Mouse (Mus musculus): Measurements from ENCODE around the gene Urb2. TPM values are rescaled to one million over a fixed set of nuclear protein-coding genes. Genes with fewer than 3 reads are reported as not detected.

Gene Urb2
- total RNA-seq, 2 experiments from 2014 or later = 11.9 to 12.0 TPM

DNA sequence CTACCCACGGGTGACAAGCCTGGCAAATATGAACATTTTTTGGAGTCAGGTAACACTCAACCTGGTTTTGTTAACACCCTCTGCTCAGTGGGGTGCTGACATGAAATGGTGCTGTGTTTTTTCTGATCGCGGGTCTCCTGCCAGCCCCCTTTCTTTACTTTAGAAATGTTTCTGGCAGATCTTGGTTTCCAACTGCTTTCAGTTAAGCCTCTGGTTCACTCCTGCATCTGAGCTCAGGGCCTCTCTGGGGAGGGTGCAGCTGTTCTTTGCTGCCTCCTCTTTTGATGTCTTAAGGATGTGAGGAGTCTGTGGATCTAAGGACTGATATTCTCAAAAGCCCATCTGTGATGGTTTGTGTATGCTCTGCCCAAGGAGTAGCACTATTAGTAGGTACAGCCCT, 55.1 kb downstream of the Urb2 start:
- DNase-seq (ENCODE audit: low spot score in 2 of 2) = no peak

DNA sequence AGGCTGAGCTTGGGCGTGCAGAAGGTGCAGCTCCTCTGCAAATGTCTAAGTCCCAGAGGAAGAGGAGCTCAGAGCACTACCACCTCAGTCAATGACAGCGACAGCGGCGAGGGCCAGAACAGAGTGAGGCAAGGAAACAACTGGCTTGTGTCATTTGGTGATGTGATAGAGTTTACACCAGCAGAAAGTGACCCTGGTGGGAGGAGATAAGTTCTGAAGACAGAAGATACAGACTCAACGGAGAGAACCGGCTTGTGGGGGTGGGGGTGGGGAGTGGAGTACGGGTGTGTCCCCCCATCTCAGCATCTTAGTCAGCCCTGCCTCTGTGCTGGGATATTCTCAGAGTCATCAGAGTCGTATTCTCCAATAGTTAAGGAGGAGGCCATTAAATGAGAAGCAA, 56.1 kb downstream of the Urb2 start:
- DNase-seq (ENCODE audit: low spot score in 2 of 2) = no peak

DNA sequence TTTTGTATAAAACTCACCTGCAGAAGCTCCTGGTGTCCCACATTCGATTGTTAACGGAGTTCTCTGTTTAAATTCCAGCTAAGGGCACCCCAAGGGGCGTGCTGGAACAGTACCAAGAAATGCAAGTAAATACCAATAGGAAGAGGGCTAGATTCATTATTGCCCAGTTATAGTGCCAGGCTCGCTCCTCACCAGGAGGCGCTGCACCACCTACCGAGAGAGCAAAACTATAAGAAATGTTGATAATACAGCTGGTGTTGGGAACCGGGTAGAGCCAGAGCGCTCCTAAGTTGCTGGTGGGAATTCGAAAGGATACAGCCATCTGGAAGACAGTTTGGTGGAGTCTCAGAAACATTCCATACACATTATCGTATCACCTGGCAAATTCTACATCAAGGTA, 56.7 kb downstream of the Urb2 start:
- DNase-seq (ENCODE audit: low spot score in 2 of 2) = no peak

DNA sequence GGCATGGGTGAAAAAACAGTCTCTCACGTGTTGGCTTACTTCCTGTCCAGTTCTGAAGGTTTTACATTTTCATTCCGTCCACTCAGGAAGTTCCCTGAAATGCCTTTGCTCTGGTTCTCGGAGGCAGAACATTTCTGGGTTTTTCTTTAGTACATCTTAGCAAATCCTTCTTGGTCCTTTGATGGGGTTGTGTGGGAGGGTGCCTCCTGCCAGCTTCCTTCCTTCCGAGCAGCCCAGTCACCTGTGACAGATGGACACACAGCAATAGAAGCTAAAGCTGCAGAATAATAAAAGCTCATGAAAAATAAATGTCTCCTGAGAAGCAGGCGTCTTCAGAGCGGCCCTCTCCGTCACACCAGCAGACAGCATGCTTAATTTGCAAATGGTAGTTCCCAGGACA, 57.7 kb downstream of the Urb2 start:
- DNase-seq (ENCODE audit: low spot score in 2 of 2) = no peak

DNA sequence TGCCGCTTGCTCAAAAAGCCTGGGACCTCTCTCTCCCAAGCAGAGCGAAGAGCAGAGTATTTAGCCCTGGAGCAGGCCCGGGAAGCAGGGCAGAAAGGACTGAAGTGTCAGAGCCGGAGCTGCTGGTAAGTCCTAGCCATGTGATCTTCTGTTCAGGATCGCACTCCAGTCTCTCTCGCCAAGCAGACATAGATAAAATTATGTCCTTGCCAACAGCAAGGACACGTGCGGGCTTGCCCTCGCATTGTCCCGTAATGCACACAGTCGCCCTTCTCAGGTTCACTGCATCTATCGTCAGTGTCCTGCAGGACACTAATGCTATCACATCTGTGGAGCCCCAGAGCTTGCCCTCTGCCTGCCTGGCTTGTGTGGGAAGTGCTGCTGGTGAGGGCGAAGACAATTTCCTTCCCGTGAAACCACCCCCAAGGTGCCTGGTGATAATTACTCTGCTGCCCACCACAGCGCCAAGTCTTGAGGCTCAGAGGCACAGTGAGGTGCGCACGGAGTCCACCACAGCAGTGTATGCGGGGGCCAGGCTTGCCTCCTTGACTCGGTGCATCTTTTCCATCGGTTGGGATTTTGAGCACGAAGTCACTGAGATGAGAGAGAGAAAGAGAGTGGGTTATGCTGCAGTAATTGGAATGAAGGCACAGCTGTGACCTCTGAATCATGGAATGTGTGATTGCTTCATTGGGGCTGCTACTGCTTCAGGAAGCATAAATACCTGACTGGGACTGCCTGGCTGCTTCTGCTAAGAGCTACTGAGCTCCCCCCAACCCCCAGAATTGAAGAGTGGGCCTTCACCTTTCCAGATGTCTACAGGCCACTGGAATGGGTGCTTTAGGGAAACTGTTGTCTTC, 59.4 kb downstream of the Urb2 start:
- no peak for DNase-seq (ENCODE audit: low spot score in 2 of 2)

DNA sequence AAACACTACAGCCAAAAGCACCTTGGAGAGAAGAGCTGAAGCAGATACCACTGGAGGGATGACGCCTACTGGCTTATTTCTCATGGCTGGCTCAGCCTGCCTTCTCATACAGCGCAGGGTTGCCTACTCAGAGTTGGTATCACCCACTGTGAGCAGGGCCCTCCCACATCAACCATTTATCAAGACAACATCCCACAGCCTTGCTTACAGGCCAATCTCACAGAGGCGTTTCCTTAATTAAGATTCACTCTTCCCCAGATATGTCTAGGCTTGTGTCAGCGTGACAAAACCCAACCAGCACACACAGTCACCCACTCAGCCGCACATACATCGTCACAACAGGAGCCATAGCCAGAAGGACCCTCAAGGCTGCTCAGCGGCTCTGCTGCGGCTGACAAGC, 61.3 kb downstream of the Urb2 start:
- no peak for DNase-seq (ENCODE audit: low spot score in 2 of 2)

DNA sequence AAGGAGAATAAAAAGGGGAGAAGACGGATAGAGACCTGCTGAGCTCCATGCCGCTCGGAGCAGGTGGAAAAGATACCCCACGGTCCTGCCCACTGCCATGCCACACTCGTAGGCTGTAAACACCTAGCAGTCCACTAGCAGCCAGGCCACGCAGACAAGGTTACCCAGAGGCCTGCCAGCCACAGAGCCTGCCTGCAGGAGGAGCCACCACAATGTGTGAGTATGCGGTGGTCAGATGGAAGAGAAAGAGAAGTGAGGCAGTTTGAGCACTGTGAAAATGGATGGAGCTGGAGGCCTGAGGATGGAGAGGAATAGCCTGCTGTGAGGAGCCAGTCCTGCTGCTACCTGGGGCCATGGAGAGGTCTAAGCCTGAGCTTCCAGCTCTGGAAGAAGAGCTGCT, 62.3 kb downstream of the Urb2 start:
- no peak for DNase-seq (ENCODE audit: low spot score in 2 of 2)

DNA sequence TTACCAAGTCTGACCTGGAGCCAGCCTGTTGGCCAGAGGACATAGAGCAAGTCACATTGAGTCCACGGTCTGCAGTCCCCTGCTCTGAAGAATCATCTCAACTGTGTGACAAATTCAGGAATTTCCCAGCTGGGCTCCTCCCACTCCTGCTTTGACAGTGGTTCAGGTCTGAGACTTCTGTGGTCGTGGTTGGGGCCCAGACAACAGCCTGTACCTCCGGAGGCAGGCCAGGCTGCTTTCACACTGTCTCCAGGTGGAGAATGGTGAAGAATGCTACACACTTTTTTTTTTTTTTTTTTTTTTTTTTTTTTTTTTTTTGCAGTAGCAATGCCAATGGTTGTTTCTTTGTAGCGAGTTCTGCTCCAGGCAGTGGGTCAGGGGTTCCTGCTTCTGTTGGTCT, 64.4 kb downstream of the Urb2 start:
- no peak for DNase-seq (ENCODE audit: low spot score in 2 of 2)

DNA sequence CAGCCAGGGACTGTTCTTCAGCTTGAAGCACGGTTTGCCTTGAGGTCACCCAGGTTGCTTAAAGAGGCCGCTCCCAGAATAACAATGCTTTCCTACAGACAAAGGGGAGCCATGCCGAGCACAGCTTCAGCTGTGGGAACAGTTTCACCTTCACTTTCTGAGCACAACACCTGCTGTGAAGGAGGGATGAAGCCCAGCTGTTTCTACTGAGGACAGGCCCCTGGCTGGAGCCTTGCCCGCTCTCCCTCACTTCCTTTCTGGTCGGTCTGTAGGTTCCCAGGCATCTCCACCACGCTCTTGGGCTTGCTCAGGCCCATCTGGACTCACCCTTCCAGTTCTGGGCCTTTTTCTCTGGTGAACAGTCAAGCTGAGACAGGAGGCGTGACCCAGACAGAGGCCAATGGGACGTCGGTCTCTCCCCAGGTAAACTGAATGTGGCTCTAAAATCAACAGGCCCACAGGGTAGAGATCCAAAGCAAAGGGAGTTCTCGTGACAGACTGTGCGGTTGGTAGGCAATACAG, 66.8 kb downstream of the Urb2 start:
- DNase-seq (ENCODE audit: low spot score in 2 of 2) = no peak

DNA sequence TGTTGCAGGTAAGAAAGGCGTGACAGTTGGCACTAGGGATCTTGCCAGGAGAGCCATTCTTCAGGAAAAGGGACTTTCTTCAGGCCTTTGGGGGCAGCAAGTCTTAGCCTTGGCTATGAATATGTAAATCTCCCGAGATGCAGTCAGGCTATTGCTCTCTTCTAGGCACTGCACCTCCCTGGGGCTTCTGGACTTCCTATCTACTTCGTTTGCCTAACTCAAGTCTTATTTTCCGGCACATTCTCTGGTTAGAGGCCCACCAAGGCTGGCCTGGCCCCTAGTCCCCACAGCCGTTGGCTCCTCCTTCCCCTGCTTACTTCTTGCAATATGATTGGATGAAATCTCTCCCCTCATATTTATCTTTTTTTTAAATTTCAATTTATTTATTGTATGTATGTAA, 67.7 kb downstream of the Urb2 start:
- no peak for DNase-seq (ENCODE audit: low spot score in 2 of 2)

DNA sequence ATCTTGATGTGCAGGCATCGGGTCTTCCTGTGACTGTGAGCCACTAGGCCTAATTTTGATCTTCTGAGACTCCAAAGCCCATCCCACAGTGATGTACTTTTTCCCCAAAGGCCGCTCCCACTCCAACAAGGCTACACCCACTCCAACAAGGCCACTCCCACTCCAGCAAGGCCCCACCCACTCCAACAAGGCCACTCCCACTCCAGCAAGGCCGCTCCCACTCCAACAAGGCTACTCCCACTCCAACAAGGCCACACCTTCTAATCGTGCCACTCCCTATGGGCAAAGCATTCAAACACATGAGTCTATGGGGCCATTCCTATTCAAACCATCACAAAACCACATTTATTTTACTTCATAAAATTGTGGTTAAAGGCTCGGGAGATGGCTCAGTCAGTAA, 69.2 kb downstream of the Urb2 start:
- no peak for DNase-seq (ENCODE audit: low spot score in 2 of 2)

Small RNAs within 50 kb of the gene (microRNA-seq; reads per million reads assigned to microRNA genes)
- gene Mir1967 = 0 reads per million in 2 experiments

Other genes with a start within 250 kb of the Urb2 start
- gene Rab4a, start 215.5 kb upstream of the Urb2 start, total RNA-seq (2021) = 10 to 100 TPM; 49.2 to 52.3 TPM
- gene Ccsap, start 161.3 kb upstream of the Urb2 start, total RNA-seq (2021) = 10 to 100 TPM; 49.0 to 49.8 TPM
- 1 to 10 TPM; 5.9 to 6.0 TPM for gene Acta1, start 126.8 kb upstream of the Urb2 start, total RNA-seq (2021)
- 10 to 100 TPM; 21.5 to 22.4 TPM for gene Nup133, start 72.2 kb upstream of the Urb2 start, total RNA-seq (2021)
- 10 to 100 TPM; 21.7 to 25.0 TPM for gene Abcb10, start 38.4 kb upstream of the Urb2 start, total RNA-seq (2021)
- gene Taf5l, start 111 bp upstream of the Urb2 start, total RNA-seq (2021) = 10 to 100 TPM; 23.3 to 23.4 TPM
- 10 to 100 TPM; 66.7 to 67.9 TPM for gene Galnt2, start 209.9 kb downstream of the Urb2 start, total RNA-seq (2021)